Mouse (Mus musculus) embryonic facial prominence, embryonic 15.5 days (tissue): ENCODE measurements around the gene Cers2. TPM values are rescaled to one million over a fixed set of nuclear protein-coding genes. Genes with fewer than 3 reads are reported as not detected.

Experiments
- ATAC-seq: fragments of 200-750 bp; cut with Nextera tagmentation; 2 replicates; pipeline ENCODE4 v1.8.0; 2017; ENCODE audit warnings: low read depth, moderate TSS enrichment; ENCODE audit not compliant: insufficient number of reproducible peaks, low FRiP score, low TSS enrichment
- H3K27ac ChIP-seq: fragments of 300-500 bp; sonication (generic); replicated peaks from 2 replicates; pipeline ENCODE4 v1.5.1; 2015; ENCODE audit warnings: mild to moderate bottlenecking, inconsistent platforms
- H3K27me3 ChIP-seq: fragments of 300-500 bp; sonication (generic); 2 replicates; pipeline ENCODE4 v1.6.1; 2015; ENCODE audit warnings: inconsistent platforms
- H3K36me3 ChIP-seq: fragments of 300-500 bp; sonication (generic); 2 replicates; pipeline ENCODE4 v1.6.1; 2015; ENCODE audit warnings: mild to moderate bottlenecking, inconsistent platforms
- H3K4me1 ChIP-seq: fragments of 300-500 bp; sonication (generic); 2 replicates; pipeline ENCODE4 v1.6.1; 2015; ENCODE audit warnings: inconsistent platforms
- H3K4me2 ChIP-seq: fragments of 300-500 bp; sonication (generic); replicated peaks from 2 replicates; pipeline ENCODE4 v1.6.1; 2015; ENCODE audit warnings: mild to moderate bottlenecking, inconsistent platforms
- H3K4me3 ChIP-seq: fragments of 300-500 bp; sonication (generic); replicated peaks from 2 replicates; pipeline ENCODE4 v1.5.1; 2015; ENCODE audit warnings: mild to moderate bottlenecking, inconsistent platforms
- H3K9ac ChIP-seq: fragments of 300-500 bp; sonication (generic); 2 replicates; pipeline ENCODE4 v1.6.1; 2015; ENCODE audit warnings: inconsistent platforms
- H3K9me3 ChIP-seq: fragments of 300-500 bp; sonication (generic); replicated peaks from 2 replicates; pipeline ENCODE4 v1.6.1; 2016; ENCODE audit warnings: inconsistent platforms
- WGBS: fragments of 180-500 bp; shearing (Covaris S2); methylation state at CpG from one replicate; pipeline ENCODE4 v1.1.7; 2015; 5-methylcytosine and 5-hydroxymethylcytosine counted together
- polyA plus RNA-seq: library from polyadenylated mRNA; unstranded; fragments of >200 nt; fragmentation: Nextera tagmentation; extraction: Ambion mirVana; gene quantifications from 2 replicates; pipeline ENCODE4 v1.2.1, GENCODE M21; 2015

Cers2 gene
- 146 and 153 TPM in 2 replicates for polyA plus RNA-seq

DNA sequence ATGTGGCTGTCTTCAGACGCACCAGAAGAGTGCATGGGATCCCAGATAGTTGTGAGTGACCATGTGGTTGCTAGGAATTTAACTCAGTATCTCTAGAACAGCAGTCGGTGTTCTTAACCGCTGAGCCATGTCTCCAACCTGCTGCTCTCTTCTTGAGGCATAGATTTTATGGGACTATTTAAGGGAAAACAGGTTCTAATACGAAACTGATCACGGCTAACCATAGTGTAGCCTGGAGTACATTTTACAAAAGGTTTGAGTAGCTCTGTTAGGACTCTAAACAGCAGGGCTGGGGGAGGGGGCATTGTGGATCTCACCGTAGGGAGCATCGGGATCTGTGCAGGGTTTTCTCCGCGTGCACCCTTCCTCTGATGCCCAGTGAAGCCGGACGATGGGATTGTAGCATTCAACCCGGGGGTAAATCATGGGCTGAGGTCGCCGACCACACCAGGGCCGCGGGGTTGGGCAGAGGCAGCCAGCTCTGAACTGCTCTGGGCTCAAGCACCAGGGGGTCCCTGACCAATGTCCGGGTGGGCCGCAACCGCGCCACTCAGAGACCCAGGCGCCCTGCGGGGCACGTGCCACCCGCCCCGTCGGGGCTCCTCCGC is at the start of gene Cers2:
TSS of gene Cers2 (plus strand) at position 306 of the 608 bp plus-strand sequence.
- Histone ChIP-seq H3K4me3 (peak within 1 kb of the TSS; percentile 81), H3K4me1 (peaks cover 30% of the 10 kb centered on the region), H3K36me3 (peaks cover 5% of the 10 kb centered on the region; the same call in 1 of the 2 replicates), H3K4me2 (peak within 1 kb of the TSS; percentile 75), H3K9me3 (no peaks in the 10 kb centered on the region), H3K27me3 (no peaks in the 10 kb centered on the region), H3K27ac (peak within 1 kb of the TSS; percentile 91), H3K9ac (peak within 1 kb of the TSS; percentile 92)
- no peak for ATAC-seq
- 4% methylated on average over 27 of the region's 27 CpGs for WGBS

DNA sequence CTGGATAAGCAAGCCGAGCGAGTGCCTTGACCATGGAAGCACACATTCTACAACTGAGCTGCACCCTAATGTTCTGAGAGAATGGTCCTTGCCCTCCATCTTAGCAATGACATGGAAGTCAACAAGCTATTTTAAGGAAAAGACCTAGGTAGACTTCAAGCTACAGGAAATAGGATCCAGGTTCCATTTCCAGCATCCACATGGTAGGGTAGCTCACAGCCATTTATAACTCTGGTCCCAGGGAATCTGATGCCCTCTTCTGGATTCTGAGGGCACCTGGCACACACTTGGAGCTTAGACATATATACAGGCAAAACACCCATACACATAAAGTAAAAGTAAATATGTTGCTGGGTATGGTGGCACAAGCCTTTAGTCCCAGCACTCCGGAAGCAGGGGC is 48.5 kb upstream of the Cers2 start:
- H3K4me2 ChIP-seq: no peak overlapping the region
- no peak overlapping the region for H3K9ac ChIP-seq
- peaks cover 64% of the 10 kb centered on the region for H3K36me3 ChIP-seq
- H3K27ac ChIP-seq: no peak overlapping the region
- ATAC-seq: no peak
- H3K4me3 ChIP-seq: no peak overlapping the region
- no peaks in the 10 kb centered on the region for H3K9me3 ChIP-seq
- H3K4me1 ChIP-seq: no peaks in the 10 kb centered on the region
- no peaks in the 10 kb centered on the region for H3K27me3 ChIP-seq
- 94% methylated on average over 3 of the region's 3 CpGs for WGBS

DNA sequence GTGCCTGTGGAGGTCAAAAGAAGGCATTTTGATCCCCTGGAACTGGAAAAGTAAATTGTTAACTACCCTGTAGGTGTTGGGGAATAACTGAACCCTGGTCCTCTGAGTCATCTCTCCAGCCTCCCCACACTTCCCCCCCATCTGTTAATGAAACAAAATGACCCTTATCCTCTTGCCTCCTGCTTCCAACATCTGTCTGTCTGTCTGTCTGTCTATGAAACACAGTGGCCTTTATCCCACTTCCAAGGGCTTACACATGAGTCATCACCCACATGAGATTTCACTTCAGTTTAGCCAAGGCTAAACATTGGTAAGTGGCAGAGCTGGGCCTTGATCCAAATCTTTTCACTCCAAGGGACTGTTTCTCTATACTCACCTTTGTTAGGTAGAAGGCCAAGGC is 46.7 kb upstream of the Cers2 start:
- H3K4me1 ChIP-seq: no peaks in the 10 kb centered on the region
- ATAC-seq: no peak
- H3K27me3 ChIP-seq: no peaks in the 10 kb centered on the region
- H3K9ac ChIP-seq: no peak overlapping the region
- H3K27ac ChIP-seq: no peak overlapping the region
- H3K4me3 ChIP-seq: no peak overlapping the region
- no peak overlapping the region for H3K4me2 ChIP-seq
- H3K36me3 ChIP-seq: peaks cover 50% of the 10 kb centered on the region
- no peaks in the 10 kb centered on the region for H3K9me3 ChIP-seq

DNA sequence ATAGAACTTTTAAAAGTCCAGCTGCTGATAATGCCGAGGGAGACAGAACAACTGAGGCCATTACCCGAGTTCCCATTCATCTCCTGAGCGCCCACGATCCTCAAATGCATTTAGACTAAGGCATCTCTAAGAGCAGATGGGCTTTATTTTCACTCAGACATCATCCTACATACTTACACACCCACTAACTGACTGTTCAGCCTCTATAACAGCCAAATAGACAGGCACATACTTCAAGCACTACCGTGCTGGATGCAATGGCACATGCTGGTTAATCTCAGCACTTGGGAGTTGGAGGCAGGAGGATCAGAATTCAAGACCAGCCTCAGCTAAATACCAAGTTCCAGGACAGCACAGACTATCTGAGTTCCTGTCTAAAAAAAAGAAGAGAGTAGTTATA is 44.8 kb upstream of the Cers2 start:
- H3K4me2 ChIP-seq: no peak overlapping the region
- no peak overlapping the region for H3K27ac ChIP-seq
- H3K9ac ChIP-seq: no peak overlapping the region
- no peaks in the 10 kb centered on the region for H3K27me3 ChIP-seq
- H3K4me1 ChIP-seq: no peaks in the 10 kb centered on the region
- no peaks in the 10 kb centered on the region for H3K9me3 ChIP-seq
- 86% methylated on average over 5 of the region's 5 CpGs for WGBS
- peaks cover 40% of the 10 kb centered on the region for H3K36me3 ChIP-seq
- no peak for ATAC-seq
- no peak overlapping the region for H3K4me3 ChIP-seq

DNA sequence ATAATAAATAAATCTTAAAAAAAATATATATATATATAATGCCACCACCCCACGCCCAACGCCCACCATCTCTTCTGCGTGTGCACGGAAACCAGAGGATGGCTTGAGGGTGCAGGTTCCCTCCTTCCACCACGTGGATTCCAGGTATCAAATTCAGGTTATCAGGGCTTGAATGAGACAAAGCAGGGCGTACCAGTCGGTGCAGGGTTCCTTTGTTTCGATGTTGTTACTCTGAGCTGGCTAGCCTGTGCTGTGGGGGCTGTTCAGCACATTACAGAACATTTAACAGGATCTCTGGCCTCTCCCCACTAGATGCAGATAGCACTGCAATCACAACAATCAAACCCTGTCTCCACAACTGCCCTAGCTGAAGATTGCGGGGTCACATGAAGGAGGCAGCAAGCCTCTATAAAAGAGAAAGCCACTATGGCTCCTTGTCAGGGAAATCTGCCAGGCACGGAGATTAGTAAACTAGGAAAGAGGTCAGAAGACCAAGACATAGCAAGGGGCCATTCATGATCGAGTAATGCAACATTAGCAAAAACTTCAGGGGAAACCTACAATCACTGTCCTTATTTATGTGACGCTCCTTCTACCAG is 43.7 kb upstream of the Cers2 start:
- Histone ChIP-seq H3K27ac (no peak overlapping the region), H3K4me2 (no peak overlapping the region), H3K4me3 (no peak overlapping the region), H3K4me1 (no peaks in the 10 kb centered on the region), H3K27me3 (no peaks in the 10 kb centered on the region), H3K36me3 (peaks cover 34% of the 10 kb centered on the region), H3K9me3 (no peaks in the 10 kb centered on the region), H3K9ac (no peak overlapping the region)
- ATAC-seq: no peak
- 80% methylated on average over 12 of the region's 12 CpGs for WGBS

DNA sequence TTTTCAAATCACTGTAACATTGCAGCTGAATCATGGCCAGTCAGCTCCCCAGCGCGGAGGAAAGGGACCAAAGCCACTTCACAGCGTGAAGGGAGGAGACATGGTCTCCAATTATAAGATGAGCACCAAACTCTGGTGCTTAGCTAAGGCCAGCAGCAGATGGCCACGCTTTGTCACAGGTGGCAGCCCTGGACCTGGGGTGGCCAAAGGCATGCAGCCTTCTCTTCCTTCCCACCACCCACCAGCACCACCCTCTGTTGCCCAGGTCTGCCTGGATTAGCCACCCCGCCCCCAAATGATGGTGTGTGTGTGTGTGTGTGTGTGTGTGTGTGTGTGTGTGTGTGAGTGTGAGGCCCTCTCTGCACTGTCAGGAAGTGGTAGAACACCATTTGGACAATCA is 41.1 kb upstream of the Cers2 start:
- no peak for ATAC-seq
- H3K9ac ChIP-seq: no peak overlapping the region
- no peak overlapping the region for H3K4me3 ChIP-seq
- H3K27me3 ChIP-seq: no peaks in the 10 kb centered on the region
- no peaks in the 10 kb centered on the region for H3K4me1 ChIP-seq
- 95% methylated on average over 5 of the region's 5 CpGs for WGBS
- peaks cover 9% of the 10 kb centered on the region; the same call in 1 of the 2 replicates for H3K36me3 ChIP-seq
- no peak overlapping the region for H3K27ac ChIP-seq
- H3K4me2 ChIP-seq: no peak overlapping the region
- H3K9me3 ChIP-seq: no peaks in the 10 kb centered on the region

DNA sequence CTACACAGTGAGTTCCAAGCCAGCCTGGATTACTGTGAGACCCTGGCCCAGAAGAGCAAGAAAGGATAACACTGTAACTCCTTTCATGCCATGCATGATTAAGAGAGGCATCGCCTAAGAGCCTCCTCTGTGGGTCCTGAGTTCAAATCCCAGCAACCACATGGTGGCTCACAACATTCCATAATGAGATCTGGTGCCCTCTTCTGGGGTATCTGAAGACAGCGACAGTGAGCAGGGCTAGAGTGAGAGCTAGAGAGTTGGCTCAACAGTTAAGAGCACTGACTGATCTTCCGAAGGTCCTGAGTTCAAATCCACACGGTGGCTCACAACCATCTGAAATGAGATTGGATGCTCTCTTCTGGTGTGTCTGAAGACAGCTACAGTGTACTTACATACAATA is 40.1 kb upstream of the Cers2 start:
- H3K4me1 ChIP-seq: no peaks in the 10 kb centered on the region
- H3K9me3 ChIP-seq: no peaks in the 10 kb centered on the region
- no peak overlapping the region for H3K4me2 ChIP-seq
- no peak overlapping the region for H3K27ac ChIP-seq
- 0 out of 2 replicates have a peak, but pooled peaks cover 5% of the 10 kb centered on the region for H3K36me3 ChIP-seq
- H3K9ac ChIP-seq: no peak overlapping the region
- no peak for ATAC-seq
- H3K27me3 ChIP-seq: no peaks in the 10 kb centered on the region
- no peak overlapping the region for H3K4me3 ChIP-seq
- 89% methylated on average over 4 of the region's 4 CpGs for WGBS

DNA sequence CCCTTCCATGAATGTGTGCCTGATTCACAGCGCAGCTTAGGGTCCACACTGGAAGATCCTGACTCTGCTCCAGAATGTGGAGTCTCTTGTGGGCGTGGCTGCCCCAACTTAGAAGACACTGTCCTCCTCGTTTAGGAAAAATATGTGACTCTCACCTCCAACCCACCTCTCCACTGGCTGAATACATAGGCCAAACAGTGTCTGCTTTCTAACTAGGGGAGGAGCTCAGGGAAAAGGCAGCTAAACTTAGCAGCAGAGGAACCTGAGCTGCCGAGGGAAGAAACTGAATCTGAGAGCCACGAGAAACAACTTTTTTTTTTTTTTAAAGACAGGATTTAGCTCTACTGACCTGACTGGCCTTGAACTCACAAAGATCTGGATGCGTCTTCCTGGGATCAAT is 39.4 kb upstream of the Cers2 start:
- Histone ChIP-seq H3K4me3 (no peak overlapping the region), H3K4me1 (0 out of 2 replicates have a peak, but pooled peaks cover 4% of the 10 kb centered on the region), H3K27me3 (no peaks in the 10 kb centered on the region), H3K36me3 (no peaks in the 10 kb centered on the region), H3K27ac (no peak overlapping the region), H3K9ac (no peak overlapping the region), H3K4me2 (no peak overlapping the region), H3K9me3 (no peaks in the 10 kb centered on the region)
- 65% methylated on average over 6 of the region's 6 CpGs for WGBS
- no peak for ATAC-seq

DNA sequence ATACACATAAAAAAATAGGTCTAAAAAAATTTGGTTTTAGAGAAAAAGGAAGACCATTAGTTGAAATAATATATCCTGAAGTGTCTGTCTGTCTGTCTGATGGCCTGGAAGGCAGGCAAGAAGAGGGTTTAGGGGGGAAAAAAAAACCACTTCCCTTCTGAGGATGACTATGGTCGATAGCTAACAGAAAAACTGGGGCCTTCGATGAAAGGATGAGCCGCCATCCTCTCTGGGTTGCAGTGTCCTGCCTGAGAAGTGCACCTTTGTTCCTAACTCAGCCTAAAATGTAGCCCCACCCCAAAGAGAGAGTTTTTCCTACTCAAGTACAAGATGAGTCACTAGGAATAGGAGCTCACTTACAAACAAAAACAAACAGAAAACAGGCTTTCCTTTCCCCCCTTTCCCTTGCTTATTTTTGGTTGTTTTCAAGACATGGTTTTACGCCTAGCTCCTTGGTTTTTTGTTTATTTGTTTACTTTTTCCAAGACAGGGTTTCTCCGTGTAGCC is 38.1 kb upstream of the Cers2 start:
- 71% methylated on average over 5 of the region's 5 CpGs for WGBS
- Histone ChIP-seq H3K4me2 (no peak overlapping the region), H3K36me3 (no peaks in the 10 kb centered on the region), H3K4me1 (peaks cover 9% of the 10 kb centered on the region; the same call in 1 of the 2 replicates), H3K27ac (no peak overlapping the region), H3K4me3 (no peak overlapping the region), H3K9ac (no peak overlapping the region), H3K27me3 (no peaks in the 10 kb centered on the region), H3K9me3 (no peaks in the 10 kb centered on the region)
- no peak for ATAC-seq

DNA sequence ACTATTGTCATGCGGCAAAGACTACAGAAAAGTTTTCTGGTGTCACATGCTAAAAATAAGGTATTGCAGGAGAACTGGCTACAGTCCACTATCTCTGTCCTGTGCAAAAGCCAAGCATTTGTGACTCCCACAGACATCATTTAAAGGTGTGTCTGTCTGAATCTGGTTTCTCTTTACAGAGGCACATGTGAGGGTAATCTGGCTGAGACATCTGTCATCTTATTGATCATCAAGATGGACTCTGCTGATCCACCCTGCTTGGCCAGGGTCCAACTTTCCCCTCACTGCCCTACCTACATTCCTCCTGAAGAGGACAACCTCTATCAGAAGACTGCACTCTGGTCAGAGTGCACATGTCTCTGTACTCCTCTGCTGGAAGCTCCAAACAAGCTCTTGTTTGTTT is 37.4 kb upstream of the Cers2 start:
- Histone ChIP-seq H3K4me3 (no peak overlapping the region), H3K36me3 (no peaks in the 10 kb centered on the region), H3K9ac (no peak overlapping the region), H3K27ac (no peak overlapping the region), H3K4me1 (peaks cover 9% of the 10 kb centered on the region; the same call in 1 of the 2 replicates), H3K9me3 (no peaks in the 10 kb centered on the region), H3K4me2 (no peak overlapping the region), H3K27me3 (no peaks in the 10 kb centered on the region)
- 92% methylated on average over 1 of the region's 1 CpGs for WGBS
- ATAC-seq: no peak

DNA sequence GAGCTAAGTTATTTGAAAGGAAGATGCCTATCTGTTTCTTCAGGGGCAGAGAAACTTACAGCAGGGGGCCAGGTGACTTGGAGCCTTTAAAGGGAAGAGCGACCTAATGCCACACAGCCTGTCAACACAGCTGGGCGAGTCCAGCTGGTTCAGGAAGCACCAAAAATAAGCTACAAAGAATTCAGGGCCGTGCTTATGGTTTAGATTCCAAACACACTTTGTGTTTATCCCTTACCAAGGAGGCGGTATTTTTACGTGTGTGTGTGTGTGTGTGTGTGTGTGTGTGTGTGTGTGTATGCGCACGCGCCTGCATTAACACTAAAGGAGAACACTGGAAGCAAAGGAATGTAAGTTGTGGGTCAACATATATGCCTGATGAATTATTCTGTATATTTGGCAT is 33.8 kb upstream of the Cers2 start:
- no peak for ATAC-seq
- H3K4me1 ChIP-seq: peaks cover 29% of the 10 kb centered on the region
- WGBS: 3% methylated on average over 8 of the region's 8 CpGs
- H3K27ac ChIP-seq: peak overlapping the region; percentile 98
- H3K9me3 ChIP-seq: no peaks in the 10 kb centered on the region
- H3K4me3 ChIP-seq: peak overlapping the region; percentile 79
- no peaks in the 10 kb centered on the region for H3K27me3 ChIP-seq
- H3K9ac ChIP-seq: 0 out of 2 replicates have a peak overlapping the region, but pooled peaks have one; percentile 75
- peak overlapping the region; percentile 72 for H3K4me2 ChIP-seq
- H3K36me3 ChIP-seq: no peaks in the 10 kb centered on the region
